Mouse (Mus musculus) right cerebral cortex, adult 2 months (tissue): ENCODE data around the gene Cbx5.

Experiments used
- DNase-seq, 2 experiments: peaks; one replicate each; pipeline ENCODE4 v3.0.0; 2021 to 2022; ENCODE audit warnings: low spot score in 2 of 2

Cbx5 gene

GRCm38 (mm10) chr15:103173251-103173650 is 66.4 kb downstream of the Cbx5 start:
- no peak for DNase-seq

DNA sequence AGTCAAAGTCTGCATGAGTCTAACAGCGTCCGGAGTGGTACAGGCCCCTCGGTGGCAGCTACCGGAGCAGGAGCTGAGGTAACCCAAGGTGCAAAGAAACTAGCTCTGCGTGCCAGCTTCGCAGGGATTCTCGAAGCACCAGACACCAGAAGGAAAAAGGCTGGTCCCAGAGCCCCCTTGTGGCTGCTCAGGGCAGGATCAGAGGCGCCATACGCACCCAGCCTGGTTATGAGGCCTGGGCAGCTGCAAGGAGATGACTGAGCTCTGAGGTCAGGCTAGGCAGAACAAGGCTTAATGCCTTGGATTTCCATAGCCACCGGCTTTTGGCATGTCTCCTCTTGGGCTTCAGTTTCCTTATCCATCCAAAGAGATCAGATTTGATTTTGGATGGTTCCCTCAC is 67.1 kb downstream of the Cbx5 start:
- peak; percentile 53 to 56 for DNase-seq

- no peak for DNase-seq
These were observed 68.3 kb downstream of the Cbx5 start for GRCm38 (mm10) chr15:103171276-103171675.

- no peak for DNase-seq
These were observed 69.3 kb downstream of the Cbx5 start for GRCm38 (mm10) chr15:103170316-103170679.

- no peak for DNase-seq
These were observed 69.9 kb downstream of the Cbx5 start for GRCm38 (mm10) chr15:103169612-103170315.

- DNase-seq = no peak
These were observed 70.6 kb downstream of the Cbx5 start for GRCm38 (mm10) chr15:103168801-103169611.

- DNase-seq = no peak
These were observed 71.8 kb downstream of the Cbx5 start for GRCm38 (mm10) chr15:103167786-103168185.

- no peak for DNase-seq
These were observed 72.5 kb downstream of the Cbx5 start, which contains the start of gene Smug1 for GRCm38 (mm10) chr15:103167042-103167615. Smug1 (minus strand) TSS chr15:103167092.

DNA sequence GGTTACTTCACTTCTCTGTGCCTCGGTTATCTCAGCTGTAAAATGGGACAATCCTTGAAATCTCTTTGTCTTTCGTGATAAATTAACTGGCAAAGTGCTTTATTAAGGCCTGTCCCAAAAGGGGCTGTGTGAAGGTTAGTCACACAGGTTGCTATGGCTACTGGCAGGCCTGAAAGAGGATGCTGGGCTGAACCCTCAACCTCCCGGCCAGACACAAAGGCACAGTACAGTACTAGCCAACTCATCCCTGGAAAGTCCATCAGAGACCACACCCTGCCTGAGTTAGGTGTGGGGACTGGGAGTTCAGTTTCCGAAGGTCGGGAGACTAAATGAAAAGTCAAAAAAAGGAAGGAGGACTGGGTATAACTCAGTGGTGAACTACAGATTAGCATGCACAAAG is 73.7 kb downstream of the Cbx5 start:
- DNase-seq = no peak

DNA sequence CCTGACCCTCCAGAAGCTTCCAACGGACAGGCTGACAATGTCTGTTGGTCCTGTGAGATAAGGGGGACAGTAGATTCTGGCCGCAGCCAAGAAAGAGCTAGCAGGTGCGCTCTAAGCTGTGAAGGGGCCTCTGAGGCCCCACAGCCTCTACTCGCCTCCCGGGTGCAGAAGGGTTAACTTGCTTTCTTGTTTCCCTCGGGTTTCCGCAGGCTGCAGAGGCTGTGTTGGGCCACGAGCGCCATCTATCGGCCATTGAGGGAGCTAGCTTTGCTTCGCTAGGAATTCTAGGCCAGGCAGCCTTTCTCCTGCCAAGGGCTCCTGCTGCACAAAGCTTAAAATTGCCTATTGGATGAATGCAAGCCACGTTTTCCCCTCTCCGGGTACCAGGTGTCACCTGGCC is 74.2 kb downstream of the Cbx5 start:
- peak; percentile 91 to 94 for DNase-seq

- DNase-seq = peak; percentile 93 to 95
These were observed 76.3 kb downstream of the Cbx5 start for GRCm38 (mm10) chr15:103163182-103163919.

DNA sequence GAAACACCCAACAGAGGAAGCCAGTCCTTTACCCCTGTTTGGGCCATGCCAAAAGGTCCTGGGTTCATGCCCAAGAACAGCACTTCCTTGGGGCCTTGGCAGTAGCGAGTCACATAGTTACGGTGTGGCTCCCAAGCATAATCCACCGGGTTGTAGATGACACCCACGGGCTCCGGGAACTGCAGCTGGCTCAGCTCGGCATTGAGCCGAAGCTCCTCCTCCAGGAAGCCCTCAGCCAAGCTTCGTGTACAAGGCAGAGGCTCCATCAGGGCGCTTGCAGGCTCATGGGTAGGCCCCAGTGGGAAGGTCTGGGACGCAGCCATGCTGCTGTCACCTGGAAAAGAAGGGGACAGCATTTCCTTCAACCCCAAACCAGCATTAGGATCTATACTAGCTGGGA is 82.0 kb downstream of the Cbx5 start:
- peak in 1 of 2 experiments; percentile 40 for DNase-seq

DNA sequence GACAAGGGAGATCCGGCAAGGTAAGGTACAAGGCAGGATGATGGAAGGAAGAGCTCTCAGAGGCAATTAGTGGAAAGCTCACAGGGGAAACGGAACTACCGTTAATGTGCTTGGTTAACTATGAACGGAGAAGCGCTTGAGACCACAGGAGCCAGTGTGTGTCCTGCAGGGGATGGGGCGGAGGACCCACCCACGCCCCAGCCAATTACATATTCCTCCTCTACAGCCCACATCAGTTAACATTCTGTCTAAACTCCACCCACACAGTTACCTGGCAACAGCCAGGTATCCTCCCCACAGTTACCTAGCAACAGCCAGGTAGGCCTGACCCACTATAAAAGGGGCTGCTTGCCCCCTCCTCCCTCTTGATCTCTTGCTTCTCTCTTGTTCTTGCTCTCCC is 82.7 kb downstream of the Cbx5 start:
- no peak for DNase-seq

DNA sequence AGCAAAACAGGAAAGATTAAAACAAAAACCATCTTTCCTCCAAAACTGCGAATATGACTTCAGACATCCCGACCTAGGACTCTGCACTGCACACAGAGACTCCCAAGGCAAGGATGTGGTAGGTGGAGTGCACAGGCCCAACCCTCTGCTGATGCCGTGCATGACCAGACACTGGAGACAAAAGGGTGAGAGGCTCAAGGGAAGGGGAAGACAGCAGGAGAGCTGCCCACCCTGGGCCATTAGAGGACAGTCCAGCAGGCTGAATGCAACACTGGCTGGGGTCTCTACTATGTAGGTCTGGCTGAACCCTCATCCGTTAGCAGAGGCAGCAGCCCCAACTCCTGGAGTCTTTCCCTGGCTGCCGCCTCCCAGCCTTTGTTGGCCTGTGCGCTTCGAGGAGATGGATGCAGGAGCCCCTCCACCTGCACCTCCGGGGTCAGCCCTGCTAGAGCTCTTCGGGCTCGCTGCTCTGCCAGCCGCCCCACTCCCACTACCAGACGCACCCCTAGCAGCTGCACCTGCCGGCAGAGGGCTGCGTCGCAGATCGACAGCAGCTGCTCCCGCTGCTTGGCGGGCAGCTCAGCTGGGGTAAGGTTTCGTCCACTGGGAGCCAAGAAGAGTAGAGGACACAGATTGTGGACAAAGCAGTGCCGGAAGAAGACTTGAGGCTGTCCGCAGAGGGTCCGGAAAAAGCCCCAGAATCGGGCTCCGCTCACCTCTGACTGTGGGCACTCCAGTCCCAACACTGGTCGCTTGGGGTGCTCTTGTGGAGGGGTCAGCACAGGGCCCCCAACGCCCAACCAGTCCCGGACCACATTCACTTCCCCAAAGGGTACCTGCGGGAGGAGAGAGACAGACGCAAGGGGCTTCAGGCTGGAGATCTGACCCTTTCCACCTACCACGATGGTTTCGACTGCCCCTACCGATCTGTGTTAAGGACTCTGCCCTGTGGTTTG is 84.0 kb downstream of the Cbx5 start:
- DNase-seq = no peak

- no peak for DNase-seq
These were observed 86.6 kb downstream of the Cbx5 start for GRCm38 (mm10) chr15:103152890-103153610.

DNA sequence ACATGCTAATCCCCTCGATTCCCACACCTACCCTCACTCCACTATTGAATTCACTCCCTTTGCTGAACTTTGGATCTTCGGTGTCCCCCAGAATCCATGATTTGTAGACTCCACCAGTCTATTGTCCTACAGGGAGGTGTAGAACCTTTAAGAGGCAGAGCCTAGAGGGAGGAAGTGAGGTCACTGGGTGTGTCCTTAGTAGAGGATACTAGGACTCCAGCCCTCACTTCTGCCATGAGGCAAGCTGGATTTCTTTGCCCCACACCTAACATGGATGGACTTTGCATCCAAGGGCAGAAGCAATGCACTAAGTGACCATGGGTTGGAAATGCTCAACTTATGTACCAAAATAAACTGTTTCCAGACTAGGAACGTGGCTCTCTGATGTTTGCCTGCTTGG is 87.2 kb downstream of the Cbx5 start:
- no peak for DNase-seq

GRCm38 (mm10) chr15:103147779-103148178 is 91.8 kb downstream of the Cbx5 start:
- no peak for DNase-seq

GRCm38 (mm10) chr15:103147422-103147690 is 92.3 kb downstream of the Cbx5 start:
- DNase-seq = no peak

GRCm38 (mm10) chr15:103146627-103147421 is 92.8 kb downstream of the Cbx5 start:
- DNase-seq = peak; percentile 71 to 84
